Mouse (Mus musculus): ENCODE results near the gene Iqcb1.

GRCm38 (mm10) chr16:36891415-36891814, 63.2 kb downstream of the Iqcb1 start:
- TF ChIP-seq MAFK (IDR thresholded peaks at IDR 0.05; ENCODE audit: insufficient read depth, low read depth, low read length) (no peak), ZNF384 (IDR thresholded peaks at IDR 0.05; ENCODE audit: low read depth, low read length) (no peak), ZC3H11A (IDR thresholded peaks at IDR 0.05; ENCODE audit: borderline replicate concordance, low read depth, low read length) (no peak), HCFC1 (IDR thresholded peaks at IDR 0.05; ENCODE audit: borderline replicate concordance, insufficient read depth, low read length) (no peak), CHD2 (IDR thresholded peaks at IDR 0.05; ENCODE audit: low read depth, low read length) (no peak)

Data from ES-E14 (cell line).